Mouse (Mus musculus) embryonic facial prominence, embryonic 13.5 days (tissue): ENCODE results near the gene Uqcc2. TPM values are rescaled to one million over a fixed set of nuclear protein-coding genes. Genes with fewer than 3 reads are reported as not detected.

ENCODE experiments used
- ATAC-seq: fragments of 200-750 bp; cut with Nextera tagmentation; 2 replicates; pipeline ENCODE4 v1.8.0; 2017; ENCODE audit warnings: low read depth; ENCODE audit not compliant: insufficient number of reproducible peaks, insufficient read depth, low FRiP score, low TSS enrichment
- H3K27ac ChIP-seq: fragments of 300-500 bp; sonication (generic); 2 replicates; pipeline ENCODE4 v1.5.1; 2015; ENCODE audit warnings: moderate library complexity, mild to moderate bottlenecking, inconsistent platforms
- H3K27me3 ChIP-seq: fragments of 300-500 bp; sonication (generic); 2 replicates; pipeline ENCODE4 v1.6.1; 2015; ENCODE audit warnings: mild to moderate bottlenecking, inconsistent platforms
- H3K36me3 ChIP-seq: fragments of 300-500 bp; sonication (generic); 2 replicates; pipeline ENCODE4 v1.6.1; 2015; ENCODE audit warnings: mild to moderate bottlenecking, inconsistent platforms
- H3K4me1 ChIP-seq: fragments of 300-500 bp; sonication (generic); 2 replicates; pipeline ENCODE4 v1.6.1; 2015; ENCODE audit warnings: inconsistent platforms
- H3K4me2 ChIP-seq: fragments of 300-500 bp; sonication (generic); 2 replicates; pipeline ENCODE4 v1.6.1; 2015; ENCODE audit warnings: moderate library complexity, mild to moderate bottlenecking, inconsistent platforms
- H3K4me3 ChIP-seq: fragments of 300-500 bp; sonication (generic); 2 replicates; pipeline ENCODE4 v1.5.1; 2015; ENCODE audit warnings: mild to moderate bottlenecking, inconsistent platforms
- H3K9ac ChIP-seq: fragments of 300-500 bp; sonication (generic); 2 replicates; pipeline ENCODE4 v1.6.1; 2015; ENCODE audit warnings: mild to moderate bottlenecking, inconsistent platforms
- H3K9me3 ChIP-seq: fragments of 300-500 bp; sonication (generic); 2 replicates; pipeline ENCODE4 v1.6.1; 2016; ENCODE audit warnings: inconsistent platforms
- WGBS: fragments of 180-500 bp; shearing (Covaris S2); methylation state at CpG from one replicate; pipeline ENCODE4 v1.1.7; 2015; ENCODE audit warnings: mixed read lengths; 5-methylcytosine and 5-hydroxymethylcytosine counted together
- polyA plus RNA-seq: library from polyadenylated mRNA; unstranded; fragments of >200 nt; fragmentation: Nextera tagmentation; extraction: Ambion mirVana; gene quantifications from 2 replicates; pipeline ENCODE4 v1.2.1, GENCODE M21; 2015

Gene Uqcc2
- polyA plus RNA-seq = 328 and 350 TPM in 2 replicates

DNA sequence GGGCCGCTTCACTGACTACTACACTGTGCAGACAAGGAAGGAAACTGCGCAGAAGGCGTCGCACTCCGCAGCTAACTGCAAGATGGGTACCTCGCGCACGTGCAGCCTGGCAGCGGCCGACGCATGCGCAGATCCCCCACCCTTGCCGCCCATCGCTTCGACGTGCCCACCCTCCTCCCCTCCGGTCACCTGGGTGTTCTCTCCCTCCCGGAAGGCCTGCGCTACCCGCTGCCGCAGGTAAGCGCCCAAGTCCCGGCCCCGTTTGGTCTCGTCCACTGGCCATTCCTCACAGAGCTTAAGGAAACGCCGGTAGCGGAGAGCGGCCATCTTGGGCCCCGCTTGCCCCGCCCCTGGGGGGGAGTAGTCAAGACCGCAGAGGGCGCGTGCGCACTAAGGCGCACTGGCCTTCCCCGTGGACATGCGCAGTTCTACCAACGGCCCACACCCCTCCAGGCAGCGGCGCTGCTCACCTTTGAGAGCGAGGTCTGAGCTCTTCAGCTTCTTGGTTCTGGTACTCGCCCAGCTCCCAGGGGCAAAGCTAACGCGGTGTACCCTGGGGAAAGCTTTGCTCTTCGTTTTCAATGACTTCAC is at the start of gene Uqcc2:
TSS of gene Uqcc2 (minus strand) at position 366 of the 591 bp plus-strand sequence.
- WGBS = under 1% methylated on average over 46 of the region's 46 CpGs
- no peaks in the 10 kb centered on the region for H3K9me3 ChIP-seq
- peak; percentile 84 for ATAC-seq
- H3K27me3 ChIP-seq = no peaks in the 10 kb centered on the region
- peaks cover 11% of the 10 kb centered on the region; the same call in 1 of the 2 replicates for H3K36me3 ChIP-seq
- H3K4me2 ChIP-seq = peak within 1 kb of the TSS; percentile 62
- peak within 1 kb of the TSS; percentile 84 for H3K9ac ChIP-seq
- peaks cover 42% of the 10 kb centered on the region for H3K4me1 ChIP-seq
- H3K27ac ChIP-seq = peak within 1 kb of the TSS; percentile 82
- H3K4me3 ChIP-seq = peak within 1 kb of the TSS; percentile 74

- Histone ChIP-seq H3K4me1 (peaks cover 20% of the 10 kb centered on the region), H3K9me3 (no peaks in the 10 kb centered on the region), H3K36me3 (no peaks in the 10 kb centered on the region), H3K4me2 (no peak overlapping the region), H3K27me3 (no peaks in the 10 kb centered on the region), H3K9ac (no peak overlapping the region), H3K4me3 (no peak overlapping the region), H3K27ac (no peak overlapping the region)
- WGBS = 69% methylated on average over 5 of the region's 5 CpGs
- no peak for ATAC-seq
These were observed 48.7 kb upstream of the Uqcc2 start for GRCm38 (mm10) chr17:27182401-27182800.

DNA sequence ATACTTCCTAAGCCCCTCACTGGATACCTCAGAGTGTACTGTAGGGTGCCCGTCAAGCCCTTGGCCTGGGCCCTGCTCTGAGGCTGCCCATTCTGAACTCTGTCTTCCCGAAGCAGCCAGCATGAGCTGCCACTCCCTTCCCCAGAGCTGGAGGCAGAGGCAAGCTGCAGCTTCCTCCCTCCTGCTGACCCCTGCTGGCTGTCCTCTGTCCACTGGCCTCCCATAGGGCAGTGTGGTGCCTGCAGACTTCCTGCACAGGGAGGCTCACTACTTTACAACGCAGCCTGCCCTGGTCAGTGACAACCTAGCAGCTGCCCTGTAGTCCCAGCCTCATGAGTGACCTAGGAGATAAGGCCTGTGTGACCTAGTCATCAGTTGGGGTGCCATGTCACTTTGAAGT is 48.0 kb upstream of the Uqcc2 start:
- Histone ChIP-seq H3K36me3 (no peaks in the 10 kb centered on the region), H3K4me3 (no peak overlapping the region), H3K9me3 (no peaks in the 10 kb centered on the region), H3K27me3 (no peaks in the 10 kb centered on the region), H3K4me2 (no peak overlapping the region), H3K27ac (no peak overlapping the region), H3K4me1 (peaks cover 15% of the 10 kb centered on the region), H3K9ac (0 out of 2 replicates have a peak overlapping the region, but pooled peaks have one; percentile 27)
- WGBS = 32% methylated on average over 3 of the region's 3 CpGs
- no peak for ATAC-seq

DNA sequence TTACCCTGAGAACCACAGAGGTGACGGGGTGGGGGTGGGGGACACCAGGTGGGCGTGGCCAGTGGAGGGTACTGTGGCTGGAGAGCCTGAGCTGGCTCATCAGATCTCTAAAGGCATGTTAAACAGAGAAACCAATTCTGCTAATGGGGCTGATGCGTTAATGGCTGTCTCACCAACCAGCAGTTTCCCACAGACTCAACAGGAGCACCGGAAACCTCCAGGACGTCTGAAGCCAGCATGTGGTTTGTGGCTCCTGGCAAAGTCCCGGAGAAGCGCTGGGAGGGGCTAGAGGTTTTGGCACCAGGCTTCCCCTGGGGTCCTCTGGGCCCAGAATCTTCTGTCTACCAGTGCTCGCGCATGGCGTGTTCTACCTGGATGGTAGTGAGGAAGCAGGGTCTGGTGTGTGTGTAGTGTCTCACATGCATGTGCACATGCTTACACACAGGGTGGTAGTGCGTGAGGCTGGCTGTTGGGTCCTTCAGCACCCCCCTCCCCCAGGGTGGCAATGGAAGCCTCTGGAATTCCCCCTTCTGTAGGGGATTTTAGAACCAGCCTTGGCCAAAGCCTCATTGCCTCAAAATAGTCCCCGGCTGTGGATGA is 46.1 kb upstream of the Uqcc2 start:
- no peak overlapping the region for H3K27ac ChIP-seq
- H3K9me3 ChIP-seq = no peaks in the 10 kb centered on the region
- 0 out of 2 replicates have a peak overlapping the region, but pooled peaks have one; percentile 2 for H3K4me2 ChIP-seq
- H3K4me1 ChIP-seq = peaks cover 28% of the 10 kb centered on the region
- H3K9ac ChIP-seq = 0 out of 2 replicates have a peak overlapping the region, but pooled peaks have one; percentile 1
- ATAC-seq = no peak
- H3K36me3 ChIP-seq = no peaks in the 10 kb centered on the region
- H3K4me3 ChIP-seq = no peak overlapping the region
- WGBS = 50% methylated on average over 12 of the region's 12 CpGs
- H3K27me3 ChIP-seq = no peaks in the 10 kb centered on the region

GRCm38 (mm10) chr17:27178427-27179177 is 44.9 kb upstream of the Uqcc2 start:
- Histone ChIP-seq H3K4me2 (no peak overlapping the region), H3K27me3 (no peaks in the 10 kb centered on the region), H3K9me3 (no peaks in the 10 kb centered on the region), H3K27ac (no peak overlapping the region), H3K4me1 (peaks cover 38% of the 10 kb centered on the region), H3K36me3 (no peaks in the 10 kb centered on the region), H3K9ac (no peak overlapping the region), H3K4me3 (no peak overlapping the region)
- 91% methylated on average over 17 of the region's 17 CpGs for WGBS
- no peak for ATAC-seq

DNA sequence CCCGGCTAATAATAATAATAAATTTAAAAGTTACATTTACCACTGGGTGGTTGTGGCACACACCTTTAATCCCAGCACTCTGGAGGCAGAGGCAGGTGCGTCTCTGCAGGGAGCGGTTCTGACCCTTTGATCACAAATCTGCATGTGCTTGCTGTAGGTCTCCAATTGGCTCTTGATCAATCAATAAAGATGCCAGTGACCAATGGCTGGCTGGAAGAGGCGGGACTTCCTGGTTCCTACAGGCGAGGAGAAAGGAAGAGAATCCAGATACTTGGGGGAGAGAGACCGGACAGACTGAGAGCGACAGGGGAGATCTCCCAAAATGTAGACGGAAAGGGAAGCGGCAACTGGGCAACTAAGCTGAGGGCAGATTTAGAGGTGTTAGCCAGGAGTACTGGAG is 44.3 kb upstream of the Uqcc2 start:
- H3K4me3 ChIP-seq = no peak overlapping the region
- ATAC-seq = no peak
- WGBS = 87% methylated on average over 9 of the region's 9 CpGs
- H3K4me2 ChIP-seq = no peak overlapping the region
- H3K9me3 ChIP-seq = no peaks in the 10 kb centered on the region
- H3K27me3 ChIP-seq = no peaks in the 10 kb centered on the region
- peaks cover 39% of the 10 kb centered on the region for H3K4me1 ChIP-seq
- H3K9ac ChIP-seq = no peak overlapping the region
- H3K36me3 ChIP-seq = no peaks in the 10 kb centered on the region
- H3K27ac ChIP-seq = no peak overlapping the region

DNA sequence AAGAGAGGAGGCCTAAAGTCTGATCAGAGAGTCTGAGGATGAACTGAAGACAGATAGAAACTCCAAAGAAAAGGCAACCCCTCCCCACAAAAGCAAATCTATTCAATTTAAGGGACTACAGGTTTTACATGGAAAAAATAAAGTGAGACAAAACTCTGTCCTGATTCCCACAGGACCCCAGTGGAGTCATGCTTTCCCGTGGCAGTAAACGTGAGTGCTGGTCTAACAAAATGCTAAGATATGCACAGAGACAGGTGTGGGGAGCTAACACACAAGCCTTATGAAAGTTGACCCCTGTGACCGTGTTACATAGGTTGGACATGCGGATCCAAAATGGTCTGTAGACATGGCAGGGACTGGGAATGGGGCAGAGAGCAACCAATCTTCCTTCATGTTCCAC is 43.0 kb upstream of the Uqcc2 start:
- no peak for ATAC-seq
- Histone ChIP-seq H3K9ac (no peak overlapping the region), H3K27me3 (no peaks in the 10 kb centered on the region), H3K27ac (no peak overlapping the region), H3K4me2 (no peak overlapping the region), H3K4me3 (no peak overlapping the region), H3K4me1 (peaks cover 44% of the 10 kb centered on the region), H3K9me3 (no peaks in the 10 kb centered on the region), H3K36me3 (no peaks in the 10 kb centered on the region)
- 83% methylated on average over 4 of the region's 4 CpGs for WGBS

DNA sequence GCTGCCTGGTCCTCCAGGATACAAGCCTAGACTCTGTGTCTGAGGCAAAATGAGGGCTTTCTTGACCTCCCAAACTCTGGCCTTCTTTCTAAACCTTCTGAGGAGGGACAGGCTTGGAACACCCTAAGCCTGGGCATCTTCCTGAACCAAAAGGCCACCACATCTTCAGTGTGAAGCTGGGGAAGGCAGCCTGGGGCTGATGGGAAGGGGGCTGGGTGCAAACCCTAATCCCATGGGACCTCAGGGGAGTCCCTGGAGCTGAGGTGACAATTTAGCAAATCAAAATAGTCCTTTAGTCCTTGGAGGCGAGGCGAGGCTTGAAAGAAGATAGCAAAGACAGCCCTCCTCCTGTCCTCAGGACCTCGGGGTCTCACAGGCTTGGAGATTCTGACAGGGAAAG is 42.6 kb upstream of the Uqcc2 start:
- 70% methylated on average over 3 of the region's 3 CpGs for WGBS
- Histone ChIP-seq H3K4me2 (no peak overlapping the region), H3K27ac (0 out of 2 replicates have a peak overlapping the region, but pooled peaks have one; percentile 7), H3K27me3 (no peaks in the 10 kb centered on the region), H3K4me1 (peaks cover 44% of the 10 kb centered on the region), H3K9me3 (no peaks in the 10 kb centered on the region), H3K4me3 (no peak overlapping the region), H3K9ac (peak overlapping the region; percentile 49; the same call in 1 of the 2 replicates), H3K36me3 (no peaks in the 10 kb centered on the region)
- ATAC-seq = no peak

GRCm38 (mm10) chr17:27175196-27175874 is 41.6 kb upstream of the Uqcc2 start:
- peak overlapping the region; percentile 33 for H3K4me2 ChIP-seq
- no peaks in the 10 kb centered on the region for H3K9me3 ChIP-seq
- H3K36me3 ChIP-seq = no peaks in the 10 kb centered on the region
- peaks cover 53% of the 10 kb centered on the region for H3K4me1 ChIP-seq
- no peaks in the 10 kb centered on the region for H3K27me3 ChIP-seq
- peak overlapping the region; percentile 49; the same call in 1 of the 2 replicates for H3K9ac ChIP-seq
- ATAC-seq = no peak
- H3K4me3 ChIP-seq = no peak overlapping the region
- H3K27ac ChIP-seq = peak overlapping the region; percentile 7; the same call in 1 of the 2 replicates
- WGBS = 25% methylated on average over 14 of the region's 14 CpGs

GRCm38 (mm10) chr17:27173715-27174114 is 40.0 kb upstream of the Uqcc2 start:
- no peak for ATAC-seq
- 74% methylated on average over 3 of the region's 3 CpGs for WGBS
- no peaks in the 10 kb centered on the region for H3K27me3 ChIP-seq
- no peak overlapping the region for H3K4me3 ChIP-seq
- peaks cover 56% of the 10 kb centered on the region for H3K4me1 ChIP-seq
- no peak overlapping the region for H3K4me2 ChIP-seq
- no peak overlapping the region for H3K9ac ChIP-seq
- no peaks in the 10 kb centered on the region for H3K36me3 ChIP-seq
- no peaks in the 10 kb centered on the region for H3K9me3 ChIP-seq
- no peak overlapping the region for H3K27ac ChIP-seq

GRCm38 (mm10) chr17:27172459-27172858 is 38.7 kb upstream of the Uqcc2 start:
- H3K4me1 ChIP-seq = peaks cover 59% of the 10 kb centered on the region
- H3K27me3 ChIP-seq = no peaks in the 10 kb centered on the region
- 83% methylated on average over 9 of the region's 9 CpGs for WGBS
- H3K36me3 ChIP-seq = no peaks in the 10 kb centered on the region
- H3K9me3 ChIP-seq = no peaks in the 10 kb centered on the region
- ATAC-seq = no peak
- no peak overlapping the region for H3K9ac ChIP-seq
- no peak overlapping the region for H3K27ac ChIP-seq
- H3K4me2 ChIP-seq = no peak overlapping the region
- H3K4me3 ChIP-seq = no peak overlapping the region
